Mouse (Mus musculus): ENCODE results near the gene Pard3. TPM values are rescaled to one million over a fixed set of nuclear protein-coding genes. Genes with fewer than 3 reads are reported as not detected.

Gene Pard3
- polyA plus RNA-seq, 1 experiment: not detected

- H3K4me1 ChIP-seq (ENCODE audit: control insufficient read depth, insufficient read depth, low read length): no peaks in the 10 kb centered on the region
- TF ChIP-seq CTCF (IDR thresholded peaks at IDR 0.05; ENCODE audit: insufficient read depth, low read depth, low read length): no peak
- no peak for TF ChIP-seq POLR2A (IDR thresholded peaks at IDR 0.05; ENCODE audit: insufficient read depth, low read depth, low read length)
- WGBS: 53% methylated on average over 14 of the region's 14 CpGs
These were observed 387.4 kb downstream of the Pard3 start for GRCm38 (mm10) chr8:127450954-127451668.

GRCm38 (mm10) chr8:127452364-127452763 lies 388.7 kb downstream of the Pard3 start:
- TF ChIP-seq POLR2A (IDR thresholded peaks at IDR 0.05; ENCODE audit: insufficient read depth, low read depth, low read length) (no peak), CTCF (IDR thresholded peaks at IDR 0.05; ENCODE audit: insufficient read depth, low read depth, low read length) (no peak)
- no peaks in the 10 kb centered on the region for H3K4me1 ChIP-seq (ENCODE audit: control insufficient read depth, insufficient read depth, low read length)
- no peak overlapping the region for H3K27ac ChIP-seq (ENCODE audit: insufficient read depth, low read depth, low read length)
- 86% methylated on average over 6 of the region's 6 CpGs for WGBS
- H3K4me3 ChIP-seq (ENCODE audit: insufficient read depth, low read depth, low read length): no peak overlapping the region

More at GRCm38 (mm10) chr8:127450954-127451668, 387.4 kb downstream of the Pard3 start:
- no peak overlapping the region for H3K4me3 ChIP-seq (ENCODE audit: insufficient read depth, low read depth, low read length)
- no peak overlapping the region for H3K27ac ChIP-seq (ENCODE audit: insufficient read depth, low read depth, low read length)

GRCm38 (mm10) chr8:127457901-127458300 lies 394.2 kb downstream of the Pard3 start:
- Histone ChIP-seq H3K4me1 (ENCODE audit: control insufficient read depth, insufficient read depth, low read length) (no peaks in the 10 kb centered on the region), H3K4me3 (ENCODE audit: insufficient read depth, low read depth, low read length) (no peak overlapping the region), H3K27ac (ENCODE audit: insufficient read depth, low read depth, low read length) (no peak overlapping the region)
- no peak for TF ChIP-seq POLR2A (IDR thresholded peaks at IDR 0.05; ENCODE audit: insufficient read depth, low read depth, low read length)
- no peak for TF ChIP-seq CTCF (IDR thresholded peaks at IDR 0.05; ENCODE audit: insufficient read depth, low read depth, low read length)
- 87% methylated on average over 3 of the region's 3 CpGs for WGBS

- Histone ChIP-seq H3K4me3 (ENCODE audit: insufficient read depth, low read depth, low read length) (no peak overlapping the region), H3K4me1 (ENCODE audit: control insufficient read depth, insufficient read depth, low read length) (no peaks in the 10 kb centered on the region), H3K27ac (ENCODE audit: insufficient read depth, low read depth, low read length) (no peak overlapping the region)
- no peak for TF ChIP-seq POLR2A (IDR thresholded peaks at IDR 0.05; ENCODE audit: insufficient read depth, low read depth, low read length)
- no peak for TF ChIP-seq CTCF (IDR thresholded peaks at IDR 0.05; ENCODE audit: insufficient read depth, low read depth, low read length)
- WGBS: 93% methylated on average over 3 of the region's 3 CpGs
These were observed 397.5 kb downstream of the Pard3 start for GRCm38 (mm10) chr8:127461173-127461572.

DNA sequence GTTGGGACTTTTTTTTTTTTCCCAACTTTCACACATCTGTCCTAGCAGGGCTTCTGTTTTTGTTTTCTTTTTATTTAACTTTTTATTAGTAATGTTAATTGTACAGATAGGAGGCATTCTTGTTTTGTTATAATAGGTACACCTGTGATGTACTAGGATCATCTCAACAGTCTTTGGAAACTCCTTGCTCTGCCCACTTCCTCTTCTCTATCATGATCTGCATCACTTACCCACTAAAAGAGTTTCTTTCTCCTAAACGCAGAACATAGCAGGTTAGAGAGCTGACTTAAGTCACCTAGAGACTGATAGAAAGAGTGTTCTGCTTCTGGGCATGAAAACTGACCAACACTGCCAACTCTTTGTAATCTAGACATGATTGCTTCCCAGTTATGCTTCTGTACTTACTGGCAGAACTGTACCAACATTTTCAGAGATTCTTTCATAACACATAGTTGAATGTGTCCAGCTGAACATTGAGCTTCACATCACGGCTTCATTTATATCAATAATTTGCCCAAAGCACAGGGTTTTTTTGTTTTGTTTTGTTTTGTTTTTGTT lies 398.8 kb downstream of the Pard3 start:
- Histone ChIP-seq H3K4me3 (ENCODE audit: insufficient read depth, low read depth, low read length) (no peak overlapping the region), H3K27ac (ENCODE audit: insufficient read depth, low read depth, low read length) (no peak overlapping the region), H3K4me1 (ENCODE audit: control insufficient read depth, insufficient read depth, low read length) (no peaks in the 10 kb centered on the region)
- TF ChIP-seq CTCF (IDR thresholded peaks at IDR 0.05; ENCODE audit: insufficient read depth, low read depth, low read length) (no peak), POLR2A (IDR thresholded peaks at IDR 0.05; ENCODE audit: insufficient read depth, low read depth, low read length) (no peak)
- 70% methylated on average over 2 of the region's 2 CpGs for WGBS

- Histone ChIP-seq H3K4me3 (ENCODE audit: insufficient read depth, low read depth, low read length) (no peak overlapping the region), H3K4me1 (ENCODE audit: control insufficient read depth, insufficient read depth, low read length) (no peaks in the 10 kb centered on the region), H3K27ac (ENCODE audit: insufficient read depth, low read depth, low read length) (no peak overlapping the region)
- TF ChIP-seq POLR2A (IDR thresholded peaks at IDR 0.05; ENCODE audit: insufficient read depth, low read depth, low read length) (no peak), CTCF (IDR thresholded peaks at IDR 0.05; ENCODE audit: insufficient read depth, low read depth, low read length) (no peak)
- 95% methylated on average over 1 of the region's 1 CpGs for WGBS
These were observed 400.6 kb downstream of the Pard3 start for GRCm38 (mm10) chr8:127464300-127464699.

GRCm38 (mm10) chr8:127472204-127472603 lies 408.5 kb downstream of the Pard3 start:
- Histone ChIP-seq H3K4me1 (ENCODE audit: control insufficient read depth, insufficient read depth, low read length) (no peaks in the 10 kb centered on the region), H3K4me3 (ENCODE audit: insufficient read depth, low read depth, low read length) (no peak overlapping the region), H3K27ac (ENCODE audit: insufficient read depth, low read depth, low read length) (no peak overlapping the region)
- WGBS: 75% methylated on average over 2 of the region's 2 CpGs
- TF ChIP-seq CTCF (IDR thresholded peaks at IDR 0.05; ENCODE audit: insufficient read depth, low read depth, low read length): no peak
- no peak for TF ChIP-seq POLR2A (IDR thresholded peaks at IDR 0.05; ENCODE audit: insufficient read depth, low read depth, low read length)

GRCm38 (mm10) chr8:127480003-127480402 lies 416.3 kb downstream of the Pard3 start:
- no peak overlapping the region for H3K27ac ChIP-seq (ENCODE audit: insufficient read depth, low read depth, low read length)
- H3K4me1 ChIP-seq (ENCODE audit: control insufficient read depth, insufficient read depth, low read length): no peaks in the 10 kb centered on the region
- no peak overlapping the region for H3K4me3 ChIP-seq (ENCODE audit: insufficient read depth, low read depth, low read length)
- 81% methylated on average over 2 of the region's 2 CpGs for WGBS
- no peak for TF ChIP-seq POLR2A (IDR thresholded peaks at IDR 0.05; ENCODE audit: insufficient read depth, low read depth, low read length)
- TF ChIP-seq CTCF (IDR thresholded peaks at IDR 0.05; ENCODE audit: insufficient read depth, low read depth, low read length): no peak

- H3K27ac ChIP-seq (ENCODE audit: insufficient read depth, low read depth, low read length): no peak overlapping the region
- TF ChIP-seq POLR2A (IDR thresholded peaks at IDR 0.05; ENCODE audit: insufficient read depth, low read depth, low read length) (no peak), CTCF (IDR thresholded peaks at IDR 0.05; ENCODE audit: insufficient read depth, low read depth, low read length) (no peak)
- 73% methylated on average over 5 of the region's 5 CpGs for WGBS
- no peaks in the 10 kb centered on the region for H3K4me1 ChIP-seq (ENCODE audit: control insufficient read depth, insufficient read depth, low read length)
- H3K4me3 ChIP-seq (ENCODE audit: insufficient read depth, low read depth, low read length): no peak overlapping the region
These were observed 421.9 kb downstream of the Pard3 start for GRCm38 (mm10) chr8:127485618-127486017.
